Mouse (Mus musculus): Measurements from ENCODE around the gene Ntrk3. TPM values are rescaled to one million over a fixed set of nuclear protein-coding genes. Genes with fewer than 3 reads are reported as not detected.

Ntrk3 gene
- polyA plus RNA-seq, 1 experiment from 2014 or later, result 3.5 TPM

- H3K4me2 ChIP-seq (ENCODE audit: low read depth, low read length), result no peak overlapping the region
- ATAC-seq (ENCODE audit: insufficient read depth, low FRiP score), result no peak
- no peak overlapping the region for H3K4me3 ChIP-seq (replicated peaks; ENCODE audit: low read length)
- no peaks in the 10 kb centered on the region for H3K4me1 ChIP-seq (ENCODE audit: control insufficient read depth, insufficient read depth, low read length)
- H3K36me3 ChIP-seq (ENCODE audit: control insufficient read depth, insufficient read depth, low read length), result no peaks in the 10 kb centered on the region
- no peaks in the 10 kb centered on the region for H3K9me3 ChIP-seq (replicated peaks; ENCODE audit: control insufficient read depth, low read length)
- H3K27ac ChIP-seq (ENCODE audit: low read length), result no peak overlapping the region
- no peaks in the 10 kb centered on the region for H3K27me3 ChIP-seq (ENCODE audit: control insufficient read depth, insufficient read depth, low read length)
- 71% methylated on average over 4 of the region's 4 CpGs for WGBS
- no peak overlapping the region for H3K9ac ChIP-seq (ENCODE audit: low read length)
These were observed 13.2 kb downstream of the Ntrk3 start for GRCm38 (mm10) chr7:78724591-78724990.

DNA sequence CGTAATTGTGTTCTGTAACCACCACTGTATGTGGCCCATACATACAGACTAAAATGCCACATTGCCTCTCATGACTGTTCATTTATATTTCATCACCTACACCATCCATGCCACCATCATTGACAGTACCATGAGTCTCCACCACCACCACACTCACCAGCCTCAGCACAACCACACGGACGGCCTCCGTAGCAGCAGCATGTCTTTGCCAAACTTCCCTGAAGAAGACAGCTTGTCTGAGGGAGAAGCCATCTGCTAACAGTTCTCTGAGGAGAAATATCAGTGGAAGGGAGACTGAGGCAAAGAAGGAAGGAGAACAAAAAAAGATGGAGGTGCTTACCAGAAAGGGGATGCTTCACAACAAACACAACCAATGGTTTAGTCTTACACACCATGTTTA, 15.8 kb downstream of the Ntrk3 start:
- WGBS, result 90% methylated on average over 4 of the region's 4 CpGs
- H3K27ac ChIP-seq (ENCODE audit: low read length), result no peak overlapping the region
- no peaks in the 10 kb centered on the region for H3K36me3 ChIP-seq (ENCODE audit: control insufficient read depth, insufficient read depth, low read length)
- no peaks in the 10 kb centered on the region for H3K9me3 ChIP-seq (replicated peaks; ENCODE audit: control insufficient read depth, low read length)
- H3K4me2 ChIP-seq (ENCODE audit: low read depth, low read length), result no peak overlapping the region
- no peak overlapping the region for H3K9ac ChIP-seq (ENCODE audit: low read length)
- H3K4me3 ChIP-seq (replicated peaks; ENCODE audit: low read length), result no peak overlapping the region
- no peaks in the 10 kb centered on the region for H3K4me1 ChIP-seq (ENCODE audit: control insufficient read depth, insufficient read depth, low read length)
- no peak for ATAC-seq (ENCODE audit: insufficient read depth, low FRiP score)
- H3K27me3 ChIP-seq (ENCODE audit: control insufficient read depth, insufficient read depth, low read length), result no peaks in the 10 kb centered on the region

- H3K4me1 ChIP-seq (ENCODE audit: control insufficient read depth, insufficient read depth, low read length), result no peaks in the 10 kb centered on the region
- H3K4me3 ChIP-seq (replicated peaks; ENCODE audit: low read length), result no peak overlapping the region
- H3K9ac ChIP-seq (ENCODE audit: low read length), result no peak overlapping the region
- ATAC-seq (ENCODE audit: insufficient read depth, low FRiP score), result no peak
- no peaks in the 10 kb centered on the region for H3K9me3 ChIP-seq (replicated peaks; ENCODE audit: control insufficient read depth, low read length)
- 75% methylated on average over 9 of the region's 9 CpGs for WGBS
- H3K36me3 ChIP-seq (ENCODE audit: control insufficient read depth, insufficient read depth, low read length), result no peaks in the 10 kb centered on the region
- no peak overlapping the region for H3K27ac ChIP-seq (ENCODE audit: low read length)
- H3K4me2 ChIP-seq (ENCODE audit: low read depth, low read length), result no peak overlapping the region
- H3K27me3 ChIP-seq (ENCODE audit: control insufficient read depth, insufficient read depth, low read length), result no peaks in the 10 kb centered on the region
These were observed 16.6 kb downstream of the Ntrk3 start for GRCm38 (mm10) chr7:78720989-78721816.

DNA sequence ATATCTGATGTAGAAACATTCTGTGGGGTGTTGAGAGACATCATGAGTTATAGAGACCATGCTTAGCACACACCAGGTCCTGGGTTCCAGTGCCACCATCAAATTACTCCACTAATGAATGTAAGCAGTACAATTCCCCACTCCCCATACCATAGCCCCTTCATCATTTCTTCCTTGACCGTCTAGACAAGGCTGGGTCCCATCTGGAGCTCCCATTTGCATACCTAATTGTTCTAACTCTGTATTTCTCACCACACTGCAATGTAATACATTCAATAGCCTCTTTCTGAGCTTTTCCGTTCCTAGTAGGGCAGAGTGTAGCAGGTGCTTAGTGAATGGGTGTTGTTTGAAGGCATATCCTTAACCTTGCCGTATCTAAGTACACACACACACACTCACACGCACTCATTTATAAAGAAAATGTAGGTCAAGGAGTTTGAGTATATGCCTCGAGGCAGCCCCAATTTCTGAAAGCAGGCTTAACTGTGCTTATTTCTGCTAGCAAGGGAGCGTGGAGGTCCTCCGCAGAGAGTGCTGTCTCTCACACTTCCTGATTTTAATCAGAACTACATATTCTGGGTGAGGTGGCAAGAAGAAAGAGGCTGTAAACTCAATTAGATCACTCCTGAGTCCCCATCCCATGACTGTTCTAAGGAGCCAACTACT, 17.9 kb downstream of the Ntrk3 start:
- no peak for ATAC-seq (ENCODE audit: insufficient read depth, low FRiP score)
- Histone ChIP-seq H3K27ac (ENCODE audit: low read length) (no peak overlapping the region), H3K9ac (ENCODE audit: low read length) (no peak overlapping the region), H3K4me3 (replicated peaks; ENCODE audit: low read length) (no peak overlapping the region), H3K4me1 (ENCODE audit: control insufficient read depth, insufficient read depth, low read length) (no peaks in the 10 kb centered on the region), H3K9me3 (replicated peaks; ENCODE audit: control insufficient read depth, low read length) (no peaks in the 10 kb centered on the region), H3K36me3 (ENCODE audit: control insufficient read depth, insufficient read depth, low read length) (no peaks in the 10 kb centered on the region), H3K4me2 (ENCODE audit: low read depth, low read length) (no peak overlapping the region), H3K27me3 (ENCODE audit: control insufficient read depth, insufficient read depth, low read length) (no peaks in the 10 kb centered on the region)
- 72% methylated on average over 7 of the region's 7 CpGs for WGBS

GRCm38 (mm10) chr7:78719117-78719516, 18.7 kb downstream of the Ntrk3 start:
- Histone ChIP-seq H3K27me3 (ENCODE audit: control insufficient read depth, insufficient read depth, low read length) (no peaks in the 10 kb centered on the region), H3K4me2 (ENCODE audit: low read depth, low read length) (no peak overlapping the region), H3K36me3 (ENCODE audit: control insufficient read depth, insufficient read depth, low read length) (no peaks in the 10 kb centered on the region), H3K27ac (ENCODE audit: low read length) (peak overlapping the region; percentile 48), H3K9ac (ENCODE audit: low read length) (no peak overlapping the region), H3K4me3 (replicated peaks; ENCODE audit: low read length) (no peak overlapping the region), H3K4me1 (ENCODE audit: control insufficient read depth, insufficient read depth, low read length) (no peaks in the 10 kb centered on the region), H3K9me3 (replicated peaks; ENCODE audit: control insufficient read depth, low read length) (no peaks in the 10 kb centered on the region)
- no peak for ATAC-seq (ENCODE audit: insufficient read depth, low FRiP score)
- WGBS, result 66% methylated on average over 5 of the region's 5 CpGs

DNA sequence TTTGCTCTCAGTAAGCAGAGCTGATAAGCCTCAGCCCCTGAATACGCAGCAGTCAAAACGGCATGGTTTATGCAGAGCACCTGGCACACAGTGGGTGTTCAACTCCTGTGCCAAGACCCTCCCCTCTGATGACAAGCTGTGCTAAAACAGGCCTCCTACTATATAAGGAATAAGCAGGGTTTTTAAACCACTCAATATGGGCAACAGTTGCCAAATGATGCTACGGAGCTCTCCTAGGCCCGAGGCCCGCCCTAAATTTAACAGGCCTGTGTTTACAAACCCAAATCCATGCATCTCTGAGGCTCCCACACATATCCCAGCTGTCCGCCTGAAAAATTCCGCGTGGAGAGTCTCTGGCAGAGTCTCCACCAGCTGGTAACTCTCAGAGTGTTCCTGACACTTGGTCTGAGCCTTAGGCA, 19.6 kb downstream of the Ntrk3 start:
- Histone ChIP-seq H3K4me2 (ENCODE audit: low read depth, low read length) (no peak overlapping the region), H3K9me3 (replicated peaks; ENCODE audit: control insufficient read depth, low read length) (no peaks in the 10 kb centered on the region), H3K9ac (ENCODE audit: low read length) (no peak overlapping the region), H3K4me3 (replicated peaks; ENCODE audit: low read length) (no peak overlapping the region), H3K36me3 (ENCODE audit: control insufficient read depth, insufficient read depth, low read length) (no peaks in the 10 kb centered on the region), H3K27me3 (ENCODE audit: control insufficient read depth, insufficient read depth, low read length) (no peaks in the 10 kb centered on the region), H3K27ac (ENCODE audit: low read length) (peak overlapping the region; percentile 48), H3K4me1 (ENCODE audit: control insufficient read depth, insufficient read depth, low read length) (no peaks in the 10 kb centered on the region)
- ATAC-seq (ENCODE audit: insufficient read depth, low FRiP score), result peak; percentile 87
- WGBS, result 48% methylated on average over 8 of the region's 8 CpGs

DNA sequence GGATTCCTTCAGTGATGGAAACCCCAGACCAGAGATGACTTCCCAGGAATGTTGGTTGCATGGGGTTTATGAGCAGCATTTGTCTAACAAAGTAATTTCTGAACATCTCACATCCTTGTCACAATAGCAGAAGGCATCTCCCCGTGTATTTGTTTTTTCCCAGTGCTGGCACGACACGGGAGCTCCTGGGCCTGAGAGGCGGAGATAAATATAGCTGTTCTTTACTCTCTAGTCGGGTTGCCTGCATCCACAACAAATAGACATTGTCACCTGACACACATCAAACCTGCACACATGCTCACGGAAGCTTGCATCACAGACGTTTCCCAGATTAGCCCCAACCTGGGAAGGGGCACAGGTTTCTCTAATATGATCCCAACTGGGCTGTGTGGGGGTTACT, 30.1 kb downstream of the Ntrk3 start:
- Histone ChIP-seq H3K4me2 (ENCODE audit: low read depth, low read length) (no peak overlapping the region), H3K4me1 (ENCODE audit: control insufficient read depth, insufficient read depth, low read length) (no peaks in the 10 kb centered on the region), H3K27me3 (ENCODE audit: control insufficient read depth, insufficient read depth, low read length) (no peaks in the 10 kb centered on the region), H3K9ac (ENCODE audit: low read length) (no peak overlapping the region), H3K9me3 (replicated peaks; ENCODE audit: control insufficient read depth, low read length) (no peaks in the 10 kb centered on the region), H3K4me3 (replicated peaks; ENCODE audit: low read length) (no peak overlapping the region), H3K36me3 (ENCODE audit: control insufficient read depth, insufficient read depth, low read length) (no peaks in the 10 kb centered on the region), H3K27ac (ENCODE audit: low read length) (no peak overlapping the region)
- 74% methylated on average over 7 of the region's 7 CpGs for WGBS
- ATAC-seq (ENCODE audit: insufficient read depth, low FRiP score), result no peak

GRCm38 (mm10) chr7:78707122-78707521, 30.7 kb downstream of the Ntrk3 start:
- no peak overlapping the region for H3K4me2 ChIP-seq (ENCODE audit: low read depth, low read length)
- no peaks in the 10 kb centered on the region for H3K36me3 ChIP-seq (ENCODE audit: control insufficient read depth, insufficient read depth, low read length)
- H3K4me3 ChIP-seq (replicated peaks; ENCODE audit: low read length), result no peak overlapping the region
- ATAC-seq (ENCODE audit: insufficient read depth, low FRiP score), result no peak
- no peak overlapping the region for H3K27ac ChIP-seq (ENCODE audit: low read length)
- no peaks in the 10 kb centered on the region for H3K4me1 ChIP-seq (ENCODE audit: control insufficient read depth, insufficient read depth, low read length)
- no peak overlapping the region for H3K9ac ChIP-seq (ENCODE audit: low read length)
- no peaks in the 10 kb centered on the region for H3K27me3 ChIP-seq (ENCODE audit: control insufficient read depth, insufficient read depth, low read length)
- WGBS, result 77% methylated on average over 3 of the region's 3 CpGs
- H3K9me3 ChIP-seq (replicated peaks; ENCODE audit: control insufficient read depth, low read length), result no peaks in the 10 kb centered on the region

GRCm38 (mm10) chr7:78702676-78703075, 35.1 kb downstream of the Ntrk3 start:
- H3K4me3 ChIP-seq (replicated peaks; ENCODE audit: low read length), result no peak overlapping the region
- no peaks in the 10 kb centered on the region for H3K9me3 ChIP-seq (replicated peaks; ENCODE audit: control insufficient read depth, low read length)
- H3K9ac ChIP-seq (ENCODE audit: low read length), result no peak overlapping the region
- no peak overlapping the region for H3K4me2 ChIP-seq (ENCODE audit: low read depth, low read length)
- H3K36me3 ChIP-seq (ENCODE audit: control insufficient read depth, insufficient read depth, low read length), result no peaks in the 10 kb centered on the region
- no peaks in the 10 kb centered on the region for H3K4me1 ChIP-seq (ENCODE audit: control insufficient read depth, insufficient read depth, low read length)
- no peak for ATAC-seq (ENCODE audit: insufficient read depth, low FRiP score)
- no peak overlapping the region for H3K27ac ChIP-seq (ENCODE audit: low read length)
- 41% methylated on average over 6 of the region's 6 CpGs for WGBS
- H3K27me3 ChIP-seq (ENCODE audit: control insufficient read depth, insufficient read depth, low read length), result no peaks in the 10 kb centered on the region

All from stomach, embryonic 16.5 days (tissue).